Mouse (Mus musculus): Measurements from ENCODE around the gene Mlst8. TPM values are rescaled to one million over a fixed set of nuclear protein-coding genes. Genes with fewer than 3 reads are reported as not detected.

Mlst8 gene
- polyA plus RNA-seq, 1 experiment from 2014 or later: 33.9 TPM

GRCm38 (mm10) chr17:24506332-24507070 is 27.6 kb upstream of the Mlst8 start:
- Histone ChIP-seq H3K9me3 (replicated peaks) (no peaks in the 10 kb centered on the region), H3K4me3 (no peak overlapping the region), H3K27me3 (no peaks in the 10 kb centered on the region), H3K27ac (no peak overlapping the region), H3K36me3 (ENCODE audit: poor library complexity, severe bottlenecking) (peaks cover 97% of the 10 kb centered on the region), H3K4me1 (peaks cover 4% of the 10 kb centered on the region; the same call in 1 of the 2 replicates), H3K4me2 (peak overlapping the region; percentile 19; the same call in 1 of the 2 replicates), H3K9ac (peak overlapping the region; percentile 40; the same call in 1 of the 2 replicates)
- whole genome bisulfite sequencing: 32% methylated on average over 36 of the region's 36 CpGs
- ATAC-seq: no peak

GRCm38 (mm10) chr17:24505286-24505955 is 26.5 kb upstream of the Mlst8 start:
- Histone ChIP-seq H3K4me2 (no peak overlapping the region), H3K9me3 (replicated peaks) (no peaks in the 10 kb centered on the region), H3K36me3 (ENCODE audit: poor library complexity, severe bottlenecking) (peaks cover 97% of the 10 kb centered on the region), H3K27me3 (no peaks in the 10 kb centered on the region), H3K9ac (no peak overlapping the region), H3K4me3 (no peak overlapping the region), H3K4me1 (peaks cover 4% of the 10 kb centered on the region; the same call in 1 of the 2 replicates), H3K27ac (no peak overlapping the region)
- 91% methylated on average over 30 of the region's 30 CpGs for WGBS
- ATAC-seq: no peak

DNA sequence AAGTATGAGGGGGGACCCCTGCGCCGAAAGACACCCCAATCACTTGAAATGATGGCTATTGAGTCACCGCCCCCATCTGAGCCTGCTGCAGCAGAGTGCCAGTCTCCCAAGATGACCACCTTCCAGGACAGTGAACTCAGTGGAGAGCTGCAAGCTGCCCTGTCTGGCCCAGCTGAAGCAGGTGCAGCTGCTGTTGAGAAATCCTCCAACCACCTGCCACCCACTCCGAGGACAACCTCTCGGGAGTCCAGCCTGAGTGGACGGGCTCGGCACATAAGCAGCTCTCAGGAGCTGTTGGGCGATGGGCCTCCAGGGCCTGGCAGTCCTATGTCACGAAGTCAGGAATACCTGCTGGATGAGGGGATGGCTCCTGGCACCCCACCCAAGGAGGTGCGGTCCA is 25.2 kb upstream of the Mlst8 start:
- Histone ChIP-seq H3K27me3 (no peaks in the 10 kb centered on the region), H3K9me3 (replicated peaks) (no peaks in the 10 kb centered on the region), H3K9ac (no peak overlapping the region), H3K27ac (no peak overlapping the region), H3K4me2 (no peak overlapping the region), H3K36me3 (ENCODE audit: poor library complexity, severe bottlenecking) (peaks cover 95% of the 10 kb centered on the region), H3K4me1 (peaks cover 4% of the 10 kb centered on the region; the same call in 1 of the 2 replicates), H3K4me3 (no peak overlapping the region)
- 94% methylated on average over 10 of the region's 10 CpGs for WGBS
- ATAC-seq: no peak

DNA sequence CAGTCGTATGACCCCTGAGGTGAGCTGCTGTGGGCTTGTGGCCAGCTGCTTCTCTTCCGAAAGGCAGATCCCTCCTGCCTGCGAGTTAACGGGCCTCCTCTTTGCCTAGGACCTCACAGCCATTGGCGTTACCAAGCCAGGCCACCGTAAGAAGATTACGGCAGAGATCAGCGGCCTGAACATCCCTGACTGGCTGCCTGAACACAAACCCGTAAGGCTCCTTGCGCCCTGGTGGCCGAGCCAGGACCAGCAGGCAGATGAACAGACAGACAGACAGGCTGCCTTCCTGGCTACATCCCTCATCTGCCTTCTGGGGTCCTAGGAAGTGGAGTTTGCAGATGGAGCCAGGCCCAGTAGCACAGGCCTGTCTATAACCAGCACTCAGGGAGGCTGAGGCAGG is 23.3 kb upstream of the Mlst8 start:
- Histone ChIP-seq H3K9ac (no peak overlapping the region), H3K9me3 (replicated peaks) (no peaks in the 10 kb centered on the region), H3K4me1 (peaks cover 4% of the 10 kb centered on the region; the same call in 1 of the 2 replicates), H3K4me2 (no peak overlapping the region), H3K4me3 (no peak overlapping the region), H3K36me3 (ENCODE audit: poor library complexity, severe bottlenecking) (peaks cover 97% of the 10 kb centered on the region), H3K27ac (no peak overlapping the region), H3K27me3 (no peaks in the 10 kb centered on the region)
- no peak for ATAC-seq
- WGBS: 35% methylated on average over 11 of the region's 11 CpGs

DNA sequence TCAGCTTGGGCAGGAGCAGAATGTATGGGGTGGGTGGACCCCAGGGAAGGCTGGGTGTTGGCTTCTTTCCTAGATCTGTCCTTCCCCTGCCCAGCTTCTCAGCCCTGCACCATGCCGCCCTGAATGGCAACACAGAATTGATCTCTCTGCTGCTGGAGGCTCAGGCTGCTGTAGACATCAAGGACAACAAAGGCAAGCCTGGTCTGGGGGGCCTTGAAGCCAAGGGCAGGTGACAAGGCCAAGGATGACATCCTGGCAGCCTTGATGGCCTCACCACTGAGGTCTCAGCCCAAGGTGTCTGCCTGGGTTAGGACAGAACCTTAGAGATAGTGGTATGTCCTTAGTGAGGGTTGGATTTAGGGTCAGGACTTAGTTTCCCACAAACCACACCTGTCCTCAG is 17.1 kb upstream of the Mlst8 start:
- H3K27ac ChIP-seq: no peak overlapping the region
- no peaks in the 10 kb centered on the region for H3K9me3 ChIP-seq (replicated peaks)

DNA sequence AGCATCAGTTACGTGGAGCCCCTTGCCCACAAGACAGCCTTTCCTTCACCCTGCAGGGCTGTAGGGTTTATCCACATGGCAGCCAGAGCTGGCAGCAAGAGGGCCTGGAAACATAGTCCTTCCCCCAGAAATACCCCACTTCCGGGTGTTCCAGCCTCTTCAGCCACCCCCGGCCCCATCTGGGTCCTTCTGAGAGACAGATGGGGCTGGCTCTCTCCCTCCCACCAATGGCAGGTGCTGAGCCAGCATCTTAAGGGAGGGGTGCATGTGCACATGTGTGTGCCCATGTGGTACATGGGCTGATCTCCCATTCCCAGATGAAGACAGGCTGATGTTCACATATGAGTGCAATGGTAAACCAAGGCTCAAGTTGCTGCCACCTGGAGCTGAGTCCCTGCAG is 16.6 kb upstream of the Mlst8 start:
- Histone ChIP-seq H3K27ac (no peak overlapping the region), H3K4me3 (no peak overlapping the region), H3K27me3 (no peaks in the 10 kb centered on the region), H3K9ac (no peak overlapping the region), H3K4me1 (peaks cover 15% of the 10 kb centered on the region), H3K4me2 (no peak overlapping the region), H3K9me3 (replicated peaks) (no peaks in the 10 kb centered on the region), H3K36me3 (ENCODE audit: poor library complexity, severe bottlenecking) (peaks cover 44% of the 10 kb centered on the region)
- 79% methylated on average over 3 of the region's 3 CpGs for WGBS
- no peak for ATAC-seq

More for the DNA sequence above, 17.1 kb upstream of the Mlst8 start:
- ATAC-seq: no peak
- H3K36me3 ChIP-seq (ENCODE audit: poor library complexity, severe bottlenecking): peaks cover 50% of the 10 kb centered on the region
- H3K9ac ChIP-seq: no peak overlapping the region
- no peak overlapping the region for H3K4me3 ChIP-seq
- 89% methylated on average over 1 of the region's 1 CpGs for WGBS
- peaks cover 10% of the 10 kb centered on the region for H3K4me1 ChIP-seq
- no peak overlapping the region for H3K4me2 ChIP-seq
- H3K27me3 ChIP-seq: no peaks in the 10 kb centered on the region

DNA sequence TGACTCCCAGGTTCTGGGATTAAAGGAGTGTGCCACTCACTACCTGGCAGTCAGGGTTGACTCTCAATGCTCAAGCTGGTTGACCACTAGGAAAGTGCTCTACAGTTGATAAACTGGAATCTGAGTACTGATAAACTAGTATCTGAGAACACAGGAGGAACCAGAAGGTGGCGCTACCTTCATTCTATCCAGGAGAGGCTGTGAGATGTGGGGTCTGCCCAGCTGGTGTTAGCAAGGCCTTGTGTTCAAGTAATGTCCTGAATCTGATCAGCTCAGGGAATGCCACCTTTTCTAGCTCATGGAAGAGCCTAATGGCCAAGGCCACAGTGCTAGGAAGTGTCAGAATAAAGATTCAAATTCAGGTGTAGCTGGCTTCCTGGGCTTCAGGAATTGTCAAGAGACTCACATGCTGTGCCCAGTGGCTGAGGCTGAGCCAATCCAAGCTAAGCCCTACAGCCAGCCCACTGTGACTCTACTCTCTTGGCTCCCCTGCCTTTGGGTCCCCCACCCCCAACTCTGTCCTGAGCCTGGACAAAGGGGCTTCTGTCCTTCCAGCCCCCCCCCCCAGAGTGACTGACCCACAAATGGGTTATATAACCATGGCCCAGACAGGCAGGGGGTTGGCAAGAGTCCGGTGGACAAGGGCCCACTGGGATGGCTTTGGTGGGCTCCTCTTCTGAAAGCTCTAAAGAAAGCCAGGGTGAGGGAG is 15.9 kb upstream of the Mlst8 start:
- Histone ChIP-seq H3K27ac (no peak overlapping the region), H3K9ac (no peak overlapping the region; the same call in 1 of the 2 replicates), H3K4me3 (no peak overlapping the region), H3K4me1 (peaks cover 21% of the 10 kb centered on the region), H3K36me3 (ENCODE audit: poor library complexity, severe bottlenecking) (peaks cover 39% of the 10 kb centered on the region), H3K9me3 (replicated peaks) (no peaks in the 10 kb centered on the region), H3K27me3 (no peaks in the 10 kb centered on the region), H3K4me2 (no peak overlapping the region)
- 41% methylated on average over 2 of the region's 2 CpGs for WGBS
- ATAC-seq: no peak

DNA sequence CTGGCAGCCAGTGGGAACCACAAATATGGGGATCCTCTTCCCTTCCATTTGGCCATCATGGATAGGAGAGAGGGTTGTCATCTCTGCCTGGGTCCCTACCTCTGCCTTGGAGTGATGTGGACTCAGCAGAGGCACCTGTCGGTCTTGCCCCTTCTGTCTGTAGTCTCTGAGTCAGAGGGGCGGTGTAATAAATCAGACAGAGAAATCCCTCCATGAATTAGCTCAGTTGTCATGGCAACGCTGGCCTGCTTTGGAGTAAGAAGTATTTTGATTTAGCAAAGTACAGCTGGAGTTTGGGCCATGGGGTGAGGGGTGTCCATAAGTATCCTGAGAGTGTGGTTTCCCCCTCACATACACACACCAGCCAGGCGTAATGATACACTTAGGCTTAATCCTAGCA is 11.5 kb upstream of the Mlst8 start:
- Histone ChIP-seq H3K9ac (peak overlapping the region; percentile 93), H3K27ac (peak overlapping the region; percentile 2; the same call in 1 of the 2 replicates), H3K36me3 (ENCODE audit: poor library complexity, severe bottlenecking) (no peaks in the 10 kb centered on the region), H3K27me3 (no peaks in the 10 kb centered on the region), H3K4me1 (peaks cover 41% of the 10 kb centered on the region), H3K4me3 (peak overlapping the region; percentile 92; the same call in 1 of the 2 replicates), H3K4me2 (peak overlapping the region; percentile 85), H3K9me3 (replicated peaks) (no peaks in the 10 kb centered on the region)
- no peak for ATAC-seq
- WGBS: 61% methylated on average over 4 of the region's 4 CpGs

DNA sequence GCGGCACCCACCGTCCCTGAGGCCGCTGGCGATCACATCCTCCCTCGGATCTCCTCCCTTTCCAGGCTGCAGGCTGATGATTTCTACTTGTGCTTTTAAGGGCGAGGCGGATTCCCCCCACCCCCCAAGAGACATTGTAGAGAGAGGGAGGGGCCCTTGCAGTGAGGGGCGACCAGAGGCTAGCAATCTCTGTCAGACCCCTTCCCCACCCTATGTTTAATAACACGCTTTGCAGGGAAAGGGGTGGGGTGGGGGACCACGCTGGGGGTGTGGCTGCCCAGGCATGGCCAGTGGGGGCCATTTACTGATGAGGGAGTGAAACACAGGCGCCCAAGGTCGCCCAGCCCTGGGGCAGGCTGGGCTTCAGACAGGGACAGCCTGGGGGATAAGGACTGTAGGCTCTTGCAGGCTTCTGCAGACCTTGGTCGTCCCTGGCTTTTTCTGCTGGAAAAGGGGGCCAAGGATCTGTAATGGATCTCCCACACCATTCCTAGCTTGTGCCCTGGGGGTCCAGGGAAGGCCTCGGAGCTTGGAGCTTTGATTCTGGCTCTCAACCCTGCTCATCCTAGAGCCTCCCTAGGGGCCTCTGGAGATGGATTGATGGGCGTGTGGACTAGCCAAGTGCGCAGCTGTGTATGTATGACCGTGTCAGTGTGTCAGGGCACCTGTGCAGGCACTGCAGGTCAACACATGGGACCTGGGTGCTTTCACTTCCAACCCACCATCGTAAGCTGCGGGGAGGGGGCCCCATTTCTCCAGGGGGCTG is 10.6 kb upstream of the Mlst8 start:
- Histone ChIP-seq H3K9ac (peak overlapping the region; percentile 93), H3K4me2 (peak overlapping the region; percentile 85), H3K9me3 (replicated peaks) (no peaks in the 10 kb centered on the region), H3K4me1 (peaks cover 36% of the 10 kb centered on the region), H3K27ac (peak overlapping the region; percentile 91), H3K36me3 (ENCODE audit: poor library complexity, severe bottlenecking) (no peaks in the 10 kb centered on the region), H3K27me3 (no peaks in the 10 kb centered on the region), H3K4me3 (peak overlapping the region; percentile 92)
- peak; percentile 25 for ATAC-seq
- WGBS: 20% methylated on average over 19 of the region's 19 CpGs

- Histone ChIP-seq H3K4me3 (peak overlapping the region; percentile 92), H3K4me1 (peaks cover 36% of the 10 kb centered on the region), H3K27me3 (no peaks in the 10 kb centered on the region), H3K9ac (peak overlapping the region; percentile 93), H3K4me2 (peak overlapping the region; percentile 85), H3K9me3 (replicated peaks) (no peaks in the 10 kb centered on the region), H3K27ac (peak overlapping the region; percentile 91), H3K36me3 (ENCODE audit: poor library complexity, severe bottlenecking) (no peaks in the 10 kb centered on the region)
- under 1% methylated on average over 60 of the region's 81 CpGs for WGBS
- peak; percentile 71 for ATAC-seq
Measured at GRCm38 (mm10) chr17:24488662-24489264, 9.9 kb upstream of the Mlst8 start.

- Histone ChIP-seq H3K9ac (peak within 1 kb of the TSS; percentile 93), H3K9me3 (replicated peaks) (no peaks in the 10 kb centered on the region), H3K4me3 (peak within 1 kb of the TSS; percentile 92), H3K4me1 (peaks cover 36% of the 10 kb centered on the region), H3K27me3 (no peaks in the 10 kb centered on the region), H3K36me3 (ENCODE audit: poor library complexity, severe bottlenecking) (no peaks in the 10 kb centered on the region), H3K27ac (peak within 1 kb of the TSS; percentile 91), H3K4me2 (peak within 1 kb of the TSS; percentile 85)
- under 1% methylated on average over 21 of the region's 45 CpGs for WGBS
- ATAC-seq: peak; percentile 63
Measured at GRCm38 (mm10) chr17:24488186-24488661, 9.3 kb upstream of the Mlst8 start, which contains the start of gene Caskin1. Gene Caskin1 (plus strand): TSS chr17:24488601.
